Mouse (Mus musculus): ENCODE measurements around the gene Prss45. TPM values are rescaled to one million over a fixed set of nuclear protein-coding genes. Genes with fewer than 3 reads are reported as not detected.
"Not testable (repeated sequence)": the region's sequence is repeated elsewhere in the genome, so short reads cannot be mapped to it uniquely, and the experiment has no call there.

Prss45 gene
- under 1 TPM; 0.50 to 0.74 TPM for total RNA-seq (2021)
- long read RNA-seq = 0 reads

GRCm38 (mm10) chr9:110834411-110834810 is at the start of gene Prss45:
Gene Prss45, plus strand, starts transcription at chr9:110834588.
- no peak for DNase-seq (ENCODE audit: low spot score in 2 of 2)

- DNase-seq (ENCODE audit: low spot score in 2 of 2) = no peak
These were observed 46.2 kb upstream of the Prss45 start for GRCm38 (mm10) chr9:110788169-110788568.

GRCm38 (mm10) chr9:110790462-110790861 is 43.9 kb upstream of the Prss45 start:
- no peak for DNase-seq (ENCODE audit: low spot score in 2 of 2)

GRCm38 (mm10) chr9:110797013-110797412 is 37.4 kb upstream of the Prss45 start:
- DNase-seq (ENCODE audit: low spot score in 2 of 2) = no peak

GRCm38 (mm10) chr9:110797866-110798265 is 36.5 kb upstream of the Prss45 start, which contains the start of gene Prss42:
Gene Prss42, plus strand, starts transcription at chr9:110798166.
- no peak for DNase-seq (ENCODE audit: low spot score in 2 of 2)

GRCm38 (mm10) chr9:110800834-110801479 is 33.4 kb upstream of the Prss45 start:
- no peak for DNase-seq (ENCODE audit: low spot score in 2 of 2)

- DNase-seq (ENCODE audit: low spot score in 2 of 2) = no peak
These were observed 31.1 kb upstream of the Prss45 start for GRCm38 (mm10) chr9:110803294-110803693.

GRCm38 (mm10) chr9:110810051-110810450 is 24.3 kb upstream of the Prss45 start:
- no peak for DNase-seq (ENCODE audit: low spot score in 2 of 2)

GRCm38 (mm10) chr9:110813789-110814188 is 20.6 kb upstream of the Prss45 start, which contains the start of gene Prss44:
Gene Prss44, plus strand, starts transcription at chr9:110813994.
- no peak for DNase-seq (ENCODE audit: low spot score in 2 of 2)

- not testable (repeated sequence) for DNase-seq (ENCODE audit: low spot score in 2 of 2)
These were observed 13.8 kb upstream of the Prss45 start for GRCm38 (mm10) chr9:110820546-110820945.

GRCm38 (mm10) chr9:110821436-110821835 is 13.0 kb upstream of the Prss45 start:
- no peak for DNase-seq (ENCODE audit: low spot score in 2 of 2)

GRCm38 (mm10) chr9:110825426-110825825 is 9.0 kb upstream of the Prss45 start:
- DNase-seq (ENCODE audit: low spot score in 2 of 2) = no peak

- DNase-seq (ENCODE audit: low spot score in 2 of 2) = no peak
These were observed 8.6 kb upstream of the Prss45 start for GRCm38 (mm10) chr9:110825832-110826231.

- DNase-seq (ENCODE audit: low spot score in 2 of 2) = no peak
These were observed 8.0 kb upstream of the Prss45 start, which contains the start of gene Prss43 for GRCm38 (mm10) chr9:110826390-110826789. Gene Prss43, plus strand, starts transcription at chr9:110826690.

GRCm38 (mm10) chr9:110833021-110833420 is 1.4 kb upstream of the Prss45 start:
- DNase-seq (ENCODE audit: low spot score in 2 of 2) = no peak

GRCm38 (mm10) chr9:110834961-110835360 is 573 bp downstream of the Prss45 start:
- no peak for DNase-seq (ENCODE audit: low spot score in 2 of 2)

GRCm38 (mm10) chr9:110836112-110836511 is 1.7 kb downstream of the Prss45 start:
- DNase-seq (ENCODE audit: low spot score in 2 of 2) = peak in 1 of 2 experiments; percentile 34

- DNase-seq (ENCODE audit: low spot score in 2 of 2) = no peak
These were observed 6.5 kb downstream of the Prss45 start for GRCm38 (mm10) chr9:110840905-110841304.

- DNase-seq (ENCODE audit: low spot score in 2 of 2) = no peak
These were observed 7.0 kb downstream of the Prss45 start for GRCm38 (mm10) chr9:110841438-110841837.

GRCm38 (mm10) chr9:110844206-110844605 is 9.8 kb downstream of the Prss45 start, which contains the start of gene Prss46:
Gene Prss46, plus strand, starts transcription at chr9:110844506.
- no peak for DNase-seq (ENCODE audit: low spot score in 2 of 2)

GRCm38 (mm10) chr9:110849162-110849561 is 14.8 kb downstream of the Prss45 start:
- no peak for DNase-seq (ENCODE audit: low spot score in 2 of 2)

GRCm38 (mm10) chr9:110855903-110856302 is 21.5 kb downstream of the Prss45 start:
- no peak for DNase-seq (ENCODE audit: low spot score in 2 of 2)

GRCm38 (mm10) chr9:110856920-110857319 is 22.5 kb downstream of the Prss45 start:
- DNase-seq (ENCODE audit: low spot score in 2 of 2) = no peak
